Mouse (Mus musculus) large intestine, adult 2 months (tissue): ENCODE measurements around the gene Susd6. TPM values are rescaled to one million over a fixed set of nuclear protein-coding genes. Genes with fewer than 3 reads are reported as not detected.
A peak's percentile ranks its signal among the peaks of the same experiment; 100 is the strongest.

Source experiments
- DNase-seq: peaks from one replicate; pipeline ENCODE4 v3.0.0-alpha.2; 2012; ENCODE audit warnings: low read depth, low spot score
- WGBS: fragments of 180-500 bp; shearing (Covaris S2); methylation state at CpG from one replicate; pipeline ENCODE4 v1.1.7; 2018; 5-methylcytosine and 5-hydroxymethylcytosine counted together
- polyA plus RNA-seq: library from polyadenylated mRNA; depleted of rRNA; stranded (reverse); fragments of >200 nt; gene quantifications from 2 replicates; pipeline ENCODE4 v1.2.3, GENCODE M21; 2012

Gene Susd6
- polyA plus RNA-seq, 1 experiment, result 24.4 TPM

- DNase-seq, result no peak
- 20% methylated on average over 1 of the region's 1 CpGs for WGBS
These were observed 42.0 kb downstream of the Susd6 start for GRCm38 (mm10) chr12:80832313-80832712.

GRCm38 (mm10) chr12:80833541-80833940 lies 43.2 kb downstream of the Susd6 start:
- 24% methylated on average over 2 of the region's 2 CpGs for WGBS

GRCm38 (mm10) chr12:80834156-80834900 lies 44.0 kb downstream of the Susd6 start:
- 35% methylated on average over 3 of the region's 3 CpGs for WGBS
- DNase-seq, result peak; percentile 85

More at GRCm38 (mm10) chr12:80833541-80833940, 43.2 kb downstream of the Susd6 start:
- no peak for DNase-seq

GRCm38 (mm10) chr12:80834901-80835570 lies 44.7 kb downstream of the Susd6 start:
- DNase-seq, result no peak
- WGBS, result 79% methylated on average over 8 of the region's 8 CpGs

- no peak for DNase-seq
- 22% methylated on average over 3 of the region's 3 CpGs for WGBS
These were observed 47.3 kb downstream of the Susd6 start for GRCm38 (mm10) chr12:80837614-80838013.

- peak; percentile 63 for DNase-seq
These were observed 48.0 kb downstream of the Susd6 start for GRCm38 (mm10) chr12:80838271-80838670.

- WGBS, result 83% methylated on average over 2 of the region's 2 CpGs
- no peak for DNase-seq
These were observed 48.5 kb downstream of the Susd6 start for GRCm38 (mm10) chr12:80838787-80839186.

- no peak for DNase-seq
- 61% methylated on average over 2 of the region's 2 CpGs for WGBS
These were observed 49.3 kb downstream of the Susd6 start for GRCm38 (mm10) chr12:80839631-80840030.

- DNase-seq, result no peak
These were observed 51.3 kb downstream of the Susd6 start for GRCm38 (mm10) chr12:80841618-80842017.

GRCm38 (mm10) chr12:80842609-80843008 lies 52.3 kb downstream of the Susd6 start:
- no peak for DNase-seq
- 94% methylated on average over 1 of the region's 1 CpGs for WGBS

More at GRCm38 (mm10) chr12:80841618-80842017, 51.3 kb downstream of the Susd6 start:
- WGBS, result 100% methylated on average over 1 of the region's 1 CpGs

- no peak for DNase-seq
- 26% methylated on average over 2 of the region's 2 CpGs for WGBS
These were observed 52.9 kb downstream of the Susd6 start for GRCm38 (mm10) chr12:80843236-80843635.

GRCm38 (mm10) chr12:80843651-80844444 lies 53.5 kb downstream of the Susd6 start:
- WGBS, result 21% methylated on average over 4 of the region's 4 CpGs
- DNase-seq, result no peak

GRCm38 (mm10) chr12:80845901-80846300 lies 55.6 kb downstream of the Susd6 start:
- DNase-seq, result no peak

GRCm38 (mm10) chr12:80846861-80847268 lies 56.6 kb downstream of the Susd6 start:
- DNase-seq, result no peak
- WGBS, result 65% methylated on average over 1 of the region's 1 CpGs

More at GRCm38 (mm10) chr12:80845901-80846300, 55.6 kb downstream of the Susd6 start:
- WGBS, result 82% methylated on average over 1 of the region's 1 CpGs

- no peak for DNase-seq
- WGBS, result 39% methylated on average over 1 of the region's 1 CpGs
These were observed 61.7 kb downstream of the Susd6 start for GRCm38 (mm10) chr12:80852001-80852400.

GRCm38 (mm10) chr12:80853737-80854136 lies 63.4 kb downstream of the Susd6 start:
- 47% methylated on average over 3 of the region's 3 CpGs for WGBS
- DNase-seq, result no peak

- no peak for DNase-seq
- 93% methylated on average over 4 of the region's 4 CpGs for WGBS
These were observed 64.4 kb downstream of the Susd6 start for GRCm38 (mm10) chr12:80854671-80855070.

- no peak for DNase-seq
- 64% methylated on average over 2 of the region's 2 CpGs for WGBS
These were observed 64.8 kb downstream of the Susd6 start for GRCm38 (mm10) chr12:80855100-80855499.

GRCm38 (mm10) chr12:80855581-80855980 lies 65.3 kb downstream of the Susd6 start:
- no peak for DNase-seq
- 59% methylated on average over 1 of the region's 1 CpGs for WGBS

GRCm38 (mm10) chr12:80857636-80858293 lies 67.5 kb downstream of the Susd6 start:
- 87% methylated on average over 3 of the region's 3 CpGs for WGBS
- DNase-seq, result no peak
